Mouse (Mus musculus) embryonic facial prominence, embryonic 15.5 days (tissue): Measurements from ENCODE around the gene Ccdc187. TPM values are rescaled to one million over a fixed set of nuclear protein-coding genes. Genes with fewer than 3 reads are reported as not detected.

Experiments
- ATAC-seq: fragments of 200-750 bp; cut with Nextera tagmentation; 2 replicates; pipeline ENCODE4 v1.8.0; 2017; ENCODE audit warnings: low read depth, moderate TSS enrichment; ENCODE audit not compliant: insufficient number of reproducible peaks, low FRiP score, low TSS enrichment
- H3K27ac ChIP-seq: fragments of 300-500 bp; sonication (generic); replicated peaks from 2 replicates; pipeline ENCODE4 v1.5.1; 2015; ENCODE audit warnings: mild to moderate bottlenecking, inconsistent platforms
- H3K27me3 ChIP-seq: fragments of 300-500 bp; sonication (generic); 2 replicates; pipeline ENCODE4 v1.6.1; 2015; ENCODE audit warnings: inconsistent platforms
- H3K36me3 ChIP-seq: fragments of 300-500 bp; sonication (generic); 2 replicates; pipeline ENCODE4 v1.6.1; 2015; ENCODE audit warnings: mild to moderate bottlenecking, inconsistent platforms
- H3K4me1 ChIP-seq: fragments of 300-500 bp; sonication (generic); 2 replicates; pipeline ENCODE4 v1.6.1; 2015; ENCODE audit warnings: inconsistent platforms
- H3K4me2 ChIP-seq: fragments of 300-500 bp; sonication (generic); replicated peaks from 2 replicates; pipeline ENCODE4 v1.6.1; 2015; ENCODE audit warnings: mild to moderate bottlenecking, inconsistent platforms
- H3K4me3 ChIP-seq: fragments of 300-500 bp; sonication (generic); replicated peaks from 2 replicates; pipeline ENCODE4 v1.5.1; 2015; ENCODE audit warnings: mild to moderate bottlenecking, inconsistent platforms
- H3K9ac ChIP-seq: fragments of 300-500 bp; sonication (generic); 2 replicates; pipeline ENCODE4 v1.6.1; 2015; ENCODE audit warnings: inconsistent platforms
- H3K9me3 ChIP-seq: fragments of 300-500 bp; sonication (generic); replicated peaks from 2 replicates; pipeline ENCODE4 v1.6.1; 2016; ENCODE audit warnings: inconsistent platforms
- WGBS: fragments of 180-500 bp; shearing (Covaris S2); methylation state at CpG from one replicate; pipeline ENCODE4 v1.1.7; 2015; 5-methylcytosine and 5-hydroxymethylcytosine counted together
- polyA plus RNA-seq: library from polyadenylated mRNA; unstranded; fragments of >200 nt; fragmentation: Nextera tagmentation; extraction: Ambion mirVana; gene quantifications from 2 replicates; pipeline ENCODE4 v1.2.1, GENCODE M21; 2015

The Ccdc187 gene
- polyA plus RNA-seq, 1 experiment from 2014 or later: 1.1 TPM

- Histone ChIP-seq H3K4me3 (no peak overlapping the region), H3K9me3 (peaks cover 4% of the 10 kb centered on the region; the same call in 1 of the 2 replicates), H3K4me2 (no peak overlapping the region), H3K4me1 (peaks cover 46% of the 10 kb centered on the region), H3K9ac (no peak overlapping the region), H3K36me3 (no peaks in the 10 kb centered on the region), H3K27me3 (peaks cover 7% of the 10 kb centered on the region; the same call in 1 of the 2 replicates), H3K27ac (0 out of 2 replicates have a peak overlapping the region, but pooled peaks have one; percentile 8)
- no peak for ATAC-seq
- WGBS: 0% methylated on average over 3 of the region's 3 CpGs
Observed at GRCm38 (mm10) chr2:26300808-26301174, 6.4 kb upstream of the Ccdc187 start.

- Histone ChIP-seq H3K36me3 (no peaks in the 10 kb centered on the region), H3K27me3 (peaks cover 7% of the 10 kb centered on the region; the same call in 1 of the 2 replicates), H3K4me1 (peaks cover 46% of the 10 kb centered on the region), H3K9ac (no peak overlapping the region), H3K27ac (peak overlapping the region; percentile 8; the same call in 1 of the 2 replicates), H3K4me3 (no peak overlapping the region), H3K4me2 (no peak overlapping the region), H3K9me3 (peaks cover 4% of the 10 kb centered on the region; the same call in 1 of the 2 replicates)
- WGBS: 36% methylated on average over 5 of the region's 5 CpGs
- peak; percentile 43 for ATAC-seq
Observed at GRCm38 (mm10) chr2:26300161-26300807, 5.9 kb upstream of the Ccdc187 start.

GRCm38 (mm10) chr2:26299336-26299735, 5.0 kb upstream of the Ccdc187 start:
- peaks cover 7% of the 10 kb centered on the region; the same call in 1 of the 2 replicates for H3K27me3 ChIP-seq
- WGBS: 43% methylated on average over 7 of the region's 7 CpGs
- peaks cover 46% of the 10 kb centered on the region for H3K4me1 ChIP-seq
- no peaks in the 10 kb centered on the region for H3K36me3 ChIP-seq
- no peak overlapping the region for H3K4me2 ChIP-seq
- no peak for ATAC-seq
- H3K4me3 ChIP-seq: no peak overlapping the region
- H3K27ac ChIP-seq: peak overlapping the region; percentile 65; the same call in 1 of the 2 replicates
- peaks cover 4% of the 10 kb centered on the region; the same call in 1 of the 2 replicates for H3K9me3 ChIP-seq
- no peak overlapping the region for H3K9ac ChIP-seq

GRCm38 (mm10) chr2:26298856-26299230, 4.5 kb upstream of the Ccdc187 start:
- H3K27me3 ChIP-seq: peaks cover 7% of the 10 kb centered on the region; the same call in 1 of the 2 replicates
- ATAC-seq: no peak
- peaks cover 46% of the 10 kb centered on the region for H3K4me1 ChIP-seq
- no peak overlapping the region; the same call in 1 of the 2 replicates for H3K4me3 ChIP-seq
- H3K9me3 ChIP-seq: no peaks in the 10 kb centered on the region
- H3K9ac ChIP-seq: no peak overlapping the region
- peak overlapping the region; percentile 65 for H3K27ac ChIP-seq
- WGBS: 10% methylated on average over 4 of the region's 4 CpGs
- peak overlapping the region; percentile 38 for H3K4me2 ChIP-seq
- no peaks in the 10 kb centered on the region for H3K36me3 ChIP-seq

- Histone ChIP-seq H3K36me3 (no peaks in the 10 kb centered on the region), H3K9me3 (no peaks in the 10 kb centered on the region), H3K9ac (no peak overlapping the region), H3K27ac (peak overlapping the region; percentile 65), H3K4me1 (peaks cover 46% of the 10 kb centered on the region), H3K4me3 (no peak overlapping the region; the same call in 1 of the 2 replicates), H3K27me3 (peaks cover 7% of the 10 kb centered on the region; the same call in 1 of the 2 replicates), H3K4me2 (peak overlapping the region; percentile 38)
- peak; percentile 80 for ATAC-seq
- 5% methylated on average over 10 of the region's 10 CpGs for WGBS
Observed at GRCm38 (mm10) chr2:26298208-26298855, 4.0 kb upstream of the Ccdc187 start.

- peak overlapping the region; percentile 65 for H3K27ac ChIP-seq
- ATAC-seq: no peak
- H3K4me2 ChIP-seq: no peak overlapping the region; the same call in 1 of the 2 replicates
- H3K27me3 ChIP-seq: peaks cover 7% of the 10 kb centered on the region; the same call in 1 of the 2 replicates
- H3K9ac ChIP-seq: no peak overlapping the region
- no peaks in the 10 kb centered on the region for H3K36me3 ChIP-seq
- no peaks in the 10 kb centered on the region for H3K9me3 ChIP-seq
- H3K4me3 ChIP-seq: no peak overlapping the region
- H3K4me1 ChIP-seq: peaks cover 46% of the 10 kb centered on the region
- WGBS: 20% methylated on average over 6 of the region's 6 CpGs
Observed at GRCm38 (mm10) chr2:26296606-26297195, 2.3 kb upstream of the Ccdc187 start.

- H3K9ac ChIP-seq: no peak overlapping the region
- H3K4me1 ChIP-seq: 0 out of 2 replicates have a peak, but pooled peaks cover 3% of the 10 kb centered on the region
- H3K9me3 ChIP-seq: no peaks in the 10 kb centered on the region
- 69% methylated on average over 5 of the region's 5 CpGs for WGBS
- H3K36me3 ChIP-seq: no peaks in the 10 kb centered on the region
- H3K27ac ChIP-seq: no peak overlapping the region
- no peak overlapping the region for H3K4me3 ChIP-seq
- ATAC-seq: no peak
- no peak overlapping the region for H3K4me2 ChIP-seq
- no peaks in the 10 kb centered on the region for H3K27me3 ChIP-seq
Observed at GRCm38 (mm10) chr2:26290133-26290532, 4.2 kb downstream of the Ccdc187 start.

GRCm38 (mm10) chr2:26286391-26286790, 8.0 kb downstream of the Ccdc187 start:
- no peak overlapping the region for H3K9ac ChIP-seq
- ATAC-seq: no peak
- 62% methylated on average over 7 of the region's 7 CpGs for WGBS
- H3K36me3 ChIP-seq: no peaks in the 10 kb centered on the region
- H3K27ac ChIP-seq: no peak overlapping the region
- no peaks in the 10 kb centered on the region for H3K27me3 ChIP-seq
- no peaks in the 10 kb centered on the region for H3K9me3 ChIP-seq
- H3K4me1 ChIP-seq: peaks cover 9% of the 10 kb centered on the region; the same call in 1 of the 2 replicates
- H3K4me2 ChIP-seq: no peak overlapping the region
- no peak overlapping the region for H3K4me3 ChIP-seq

GRCm38 (mm10) chr2:26285804-26286203, 8.6 kb downstream of the Ccdc187 start:
- H3K27ac ChIP-seq: no peak overlapping the region
- H3K4me1 ChIP-seq: peaks cover 9% of the 10 kb centered on the region; the same call in 1 of the 2 replicates
- ATAC-seq: no peak
- H3K27me3 ChIP-seq: no peaks in the 10 kb centered on the region
- WGBS: 71% methylated on average over 7 of the region's 7 CpGs
- H3K4me2 ChIP-seq: no peak overlapping the region
- no peaks in the 10 kb centered on the region for H3K9me3 ChIP-seq
- no peak overlapping the region for H3K9ac ChIP-seq
- no peaks in the 10 kb centered on the region for H3K36me3 ChIP-seq
- no peak overlapping the region for H3K4me3 ChIP-seq

GRCm38 (mm10) chr2:26280594-26280993, 13.8 kb downstream of the Ccdc187 start:
- H3K4me1 ChIP-seq: peaks cover 6% of the 10 kb centered on the region; the same call in 1 of the 2 replicates
- 69% methylated on average over 11 of the region's 11 CpGs for WGBS

GRCm38 (mm10) chr2:26279712-26280111, 14.6 kb downstream of the Ccdc187 start:
- WGBS: 79% methylated on average over 3 of the region's 3 CpGs
- no peak overlapping the region for H3K4me2 ChIP-seq
- H3K27ac ChIP-seq: no peak overlapping the region
- H3K27me3 ChIP-seq: no peaks in the 10 kb centered on the region
- H3K9ac ChIP-seq: no peak overlapping the region
- no peak overlapping the region for H3K4me3 ChIP-seq
- 0 out of 2 replicates have a peak, but pooled peaks have one; percentile 44 for ATAC-seq
- H3K36me3 ChIP-seq: no peaks in the 10 kb centered on the region
- no peaks in the 10 kb centered on the region for H3K9me3 ChIP-seq
- peaks cover 6% of the 10 kb centered on the region; the same call in 1 of the 2 replicates for H3K4me1 ChIP-seq

More at GRCm38 (mm10) chr2:26280594-26280993, 13.8 kb downstream of the Ccdc187 start:
- Histone ChIP-seq H3K27ac (no peak overlapping the region), H3K9me3 (no peaks in the 10 kb centered on the region), H3K36me3 (no peaks in the 10 kb centered on the region), H3K9ac (no peak overlapping the region), H3K4me3 (no peak overlapping the region), H3K27me3 (no peaks in the 10 kb centered on the region), H3K4me2 (no peak overlapping the region)
- no peak for ATAC-seq
